Mouse (Mus musculus) erythroid progenitor cell, adult 5-6 weeks (primary cell): ENCODE measurements around the gene Evx2. TPM values are rescaled to one million over a fixed set of nuclear protein-coding genes. Genes with fewer than 3 reads are reported as not detected.

Source experiments
- ATAC-seq: replicated peaks from 2 replicates; pipeline ENCODE4 v1.8.0; 2016; ENCODE audit warnings: moderate number of reproducible peaks, mild to moderate bottlenecking, moderate TSS enrichment, inconsistent platforms; ENCODE audit not compliant: poor library complexity, low FRiP score, severe bottlenecking
- total RNA-seq, 2 experiments: library from RNA; stranded (forward) in 1 of 2; stranded (reverse) in 1 of 2; fragments of 150-400 nt in 1 of 2; fragments of 186-747, 209-891 nt in 1 of 2; gene quantifications; 2 replicates each; pipeline versions ENCODE4 v1.2.3 to v1.2.4; 2015 to 2017; ENCODE audit warnings: low replicate concordance in 2 of 2

The Evx2 gene
- total RNA-seq, 2 experiments from 2014 or later: not detected

DNA sequence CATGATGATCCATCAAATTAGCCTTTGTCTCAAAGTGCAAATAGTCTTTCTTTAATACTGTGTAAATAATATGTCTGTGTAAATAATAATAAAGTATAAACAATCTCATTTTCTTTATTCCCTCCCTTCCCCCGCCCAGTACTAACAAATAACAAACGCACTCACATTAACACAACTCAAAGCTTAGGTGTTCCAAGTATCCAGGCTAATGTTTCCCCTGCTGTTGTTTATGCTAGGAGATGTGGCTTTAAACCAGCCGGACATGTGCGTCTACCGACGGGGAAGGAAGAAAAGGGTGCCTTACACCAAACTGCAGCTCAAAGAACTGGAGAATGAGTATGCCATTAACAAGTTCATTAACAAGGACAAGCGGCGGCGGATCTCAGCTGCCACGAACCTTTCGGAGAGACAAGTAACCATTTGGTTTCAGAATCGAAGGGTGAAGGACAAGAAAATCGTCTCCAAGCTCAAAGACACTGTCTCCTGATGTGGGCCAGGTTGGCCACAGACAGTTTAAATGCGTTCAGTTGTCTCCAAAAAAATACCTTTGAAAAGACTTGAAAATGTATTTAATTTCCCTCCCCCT, 10.4 kb upstream of the Evx2 start:
- no peak for ATAC-seq

DNA sequence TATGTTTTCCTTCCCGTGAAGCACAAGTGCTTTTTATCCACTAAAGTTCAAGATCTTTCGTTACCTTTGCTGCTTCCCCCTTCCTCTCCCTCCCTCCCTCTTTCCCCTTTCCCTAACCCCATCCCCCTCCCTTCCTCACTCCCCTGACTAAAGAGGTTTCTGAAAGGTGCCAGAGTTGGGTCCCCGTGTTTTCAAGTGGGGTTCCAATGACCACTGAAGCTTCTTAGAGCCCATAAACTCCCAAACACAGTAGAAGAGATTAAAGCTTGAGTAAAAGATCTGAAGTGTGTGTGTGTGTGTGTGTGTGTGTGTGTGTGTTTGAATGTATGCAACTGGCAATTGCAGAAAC, 9.8 kb upstream of the Evx2 start:
- no peak for ATAC-seq

DNA sequence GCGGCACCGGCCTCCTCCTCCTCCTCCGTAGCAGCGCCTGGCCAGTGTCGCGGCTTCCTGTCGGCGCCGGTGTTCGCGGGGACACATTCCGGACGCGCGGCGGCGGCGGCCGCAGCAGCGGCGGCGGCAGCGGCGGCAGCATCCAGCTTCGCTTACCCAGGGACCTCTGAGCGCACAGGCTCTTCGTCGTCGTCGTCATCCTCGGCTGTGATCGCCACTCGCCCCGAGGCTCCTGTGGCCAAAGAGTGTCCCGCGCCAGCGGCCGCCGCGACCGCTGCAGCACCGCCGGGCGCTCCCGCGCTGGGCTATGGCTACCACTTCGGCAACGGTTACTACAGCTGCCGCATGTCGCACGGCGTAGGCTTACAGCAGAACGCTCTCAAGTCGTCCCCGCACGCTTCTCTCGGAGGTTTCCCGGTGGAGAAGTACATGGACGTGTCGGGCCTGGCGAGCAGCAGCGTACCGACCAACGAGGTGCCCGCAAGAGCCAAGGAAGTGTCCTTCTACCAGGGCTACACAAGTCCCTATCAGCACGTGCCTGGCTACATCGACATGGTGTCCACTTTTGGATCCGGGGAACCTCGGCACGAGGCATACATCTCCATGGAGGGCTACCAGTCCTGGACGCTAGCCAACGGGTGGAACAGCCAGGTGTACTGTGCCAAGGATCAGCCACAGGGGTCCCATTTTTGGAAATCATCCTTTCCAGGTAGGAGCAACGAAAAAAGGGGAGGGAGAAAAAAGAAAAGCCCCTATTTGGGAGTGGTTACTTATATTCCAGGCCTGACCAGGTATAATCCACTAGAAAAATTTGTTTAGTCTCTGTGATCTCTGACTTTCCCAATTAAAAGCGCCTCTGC, 9.2 kb upstream of the Evx2 start:
- ATAC-seq: no peak

DNA sequence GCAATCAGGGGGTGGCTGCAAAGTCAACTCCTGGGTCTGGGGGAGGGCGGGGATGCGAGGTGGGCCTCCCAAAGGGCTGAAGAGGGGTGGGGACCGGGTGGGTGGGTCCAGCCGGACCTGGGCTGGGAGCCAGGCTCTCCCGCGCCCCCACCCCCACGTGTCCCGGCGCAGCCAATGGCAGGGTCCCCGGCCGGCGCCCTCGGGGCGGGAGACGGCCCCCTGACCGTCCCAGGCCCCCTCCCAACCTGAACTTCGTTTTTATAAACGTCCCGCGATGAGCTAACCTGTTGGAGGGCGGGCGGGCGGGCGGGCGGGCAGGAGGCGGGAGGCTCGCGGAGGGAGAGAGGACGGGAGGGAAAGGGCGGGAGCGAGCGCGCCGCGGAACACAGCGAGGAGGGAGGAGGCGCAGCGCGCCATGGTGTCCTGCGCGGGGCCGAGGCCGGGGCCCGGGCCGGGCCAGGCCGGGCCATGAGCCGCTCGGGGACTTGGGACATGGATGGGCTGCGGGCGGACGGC, 8.5 kb upstream of the Evx2 start, which contains the start of gene Hoxd13:
Gene Hoxd13, plus strand, starts transcription at position 469 of the 516 bp plus-strand sequence.
- ATAC-seq: no peak

DNA sequence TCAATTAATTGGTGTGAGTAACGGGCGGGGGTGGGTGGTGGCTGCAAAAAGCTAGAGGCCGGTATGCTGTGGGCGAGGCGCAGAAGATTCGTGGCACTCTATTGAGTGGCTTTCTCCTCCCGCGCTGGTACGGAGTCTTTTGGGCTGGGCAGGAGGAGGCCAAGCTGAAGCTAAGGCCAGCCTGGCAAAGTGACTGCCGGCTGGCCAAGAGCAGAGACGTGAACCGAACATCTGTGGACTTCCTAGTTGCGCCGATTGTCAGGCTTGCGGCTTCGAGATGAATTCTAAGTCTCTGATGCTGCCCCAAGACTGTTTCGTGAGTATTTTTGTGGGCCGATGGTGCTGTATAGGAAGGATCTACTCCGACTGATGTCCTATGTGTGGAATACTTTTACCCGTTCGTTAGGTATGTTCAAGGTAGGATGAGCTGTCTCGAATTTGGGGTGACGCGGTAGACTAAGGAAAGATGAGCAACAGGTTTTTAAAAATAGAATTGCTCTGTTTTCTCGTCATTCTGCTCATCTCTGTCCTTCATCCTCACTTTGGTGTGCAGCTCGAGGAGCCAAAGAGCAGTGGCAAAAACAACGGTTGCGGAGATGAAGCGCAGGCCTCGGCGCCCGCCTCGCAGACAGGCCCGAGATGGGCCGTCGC, 8.0 kb upstream of the Evx2 start:
- no peak for ATAC-seq

DNA sequence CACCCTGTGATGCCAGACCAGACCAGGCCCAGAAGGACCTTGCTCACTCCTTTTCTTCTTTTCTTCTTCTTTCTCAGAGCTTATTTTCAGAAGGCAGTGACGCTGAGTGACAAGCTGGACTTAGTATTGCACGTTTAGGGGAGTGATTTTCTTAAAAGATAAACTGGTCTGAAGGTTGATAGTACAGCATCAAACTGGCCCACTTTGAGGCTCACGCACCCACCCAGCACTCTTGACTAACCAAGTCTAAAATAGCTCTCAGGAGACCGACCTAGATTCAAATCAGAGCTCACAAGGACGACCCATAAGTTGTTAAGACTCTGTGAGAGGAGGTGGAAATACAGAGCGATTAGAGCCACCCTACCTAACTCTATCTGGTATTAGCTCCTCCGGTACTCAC, 7.1 kb upstream of the Evx2 start:
- ATAC-seq: no peak

DNA sequence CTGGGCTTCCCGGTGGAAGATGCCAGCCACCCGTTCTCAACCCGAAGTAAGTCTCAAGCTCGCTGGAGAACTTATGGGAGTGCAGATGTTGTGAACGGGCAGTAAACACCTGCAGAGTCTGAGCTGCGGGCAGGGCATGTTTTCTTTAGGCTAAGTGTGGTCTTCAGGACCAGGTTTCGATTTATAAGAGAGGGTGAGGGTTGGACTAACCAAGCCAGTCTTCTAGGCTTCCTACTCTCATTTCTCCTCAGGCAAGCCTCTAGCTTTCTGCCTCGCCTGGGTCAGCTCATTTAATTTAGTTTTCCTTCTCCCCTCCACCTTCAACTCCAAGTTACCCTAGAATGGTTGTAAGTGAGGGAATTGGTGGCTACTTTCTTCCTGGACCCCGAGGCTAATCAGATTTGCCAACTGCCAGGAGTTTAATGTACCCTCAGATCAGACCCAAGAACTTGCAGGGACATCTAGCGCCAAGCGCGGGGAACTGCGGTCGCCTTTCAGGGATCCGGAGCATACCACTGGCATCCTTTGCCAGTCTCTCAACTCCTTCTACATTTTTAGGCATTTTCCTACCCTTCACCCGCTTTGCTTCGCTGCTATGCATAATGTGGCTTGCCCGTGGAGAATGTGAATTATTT, 4.1 kb upstream of the Evx2 start:
- no peak for ATAC-seq

DNA sequence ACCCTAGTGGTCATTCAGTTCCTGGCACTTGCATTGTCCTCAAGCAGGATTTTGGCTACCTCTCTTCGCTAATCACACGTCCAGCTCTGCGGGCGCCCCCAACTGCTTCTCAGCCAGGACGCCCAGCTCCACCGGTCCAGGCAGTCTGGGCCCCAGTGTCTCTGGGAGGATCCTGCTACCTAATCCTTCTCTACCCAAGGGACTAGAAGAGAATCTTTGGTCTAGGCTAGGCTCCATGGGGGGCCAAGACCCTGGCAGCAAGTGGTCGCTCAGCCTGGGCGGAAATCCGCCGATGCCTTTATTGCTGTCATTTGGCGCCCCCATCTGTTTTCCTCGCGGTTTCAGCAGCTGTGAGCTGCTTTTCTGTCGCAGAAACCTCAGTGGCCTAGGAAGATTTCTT, 2.3 kb upstream of the Evx2 start:
- no peak for ATAC-seq

DNA sequence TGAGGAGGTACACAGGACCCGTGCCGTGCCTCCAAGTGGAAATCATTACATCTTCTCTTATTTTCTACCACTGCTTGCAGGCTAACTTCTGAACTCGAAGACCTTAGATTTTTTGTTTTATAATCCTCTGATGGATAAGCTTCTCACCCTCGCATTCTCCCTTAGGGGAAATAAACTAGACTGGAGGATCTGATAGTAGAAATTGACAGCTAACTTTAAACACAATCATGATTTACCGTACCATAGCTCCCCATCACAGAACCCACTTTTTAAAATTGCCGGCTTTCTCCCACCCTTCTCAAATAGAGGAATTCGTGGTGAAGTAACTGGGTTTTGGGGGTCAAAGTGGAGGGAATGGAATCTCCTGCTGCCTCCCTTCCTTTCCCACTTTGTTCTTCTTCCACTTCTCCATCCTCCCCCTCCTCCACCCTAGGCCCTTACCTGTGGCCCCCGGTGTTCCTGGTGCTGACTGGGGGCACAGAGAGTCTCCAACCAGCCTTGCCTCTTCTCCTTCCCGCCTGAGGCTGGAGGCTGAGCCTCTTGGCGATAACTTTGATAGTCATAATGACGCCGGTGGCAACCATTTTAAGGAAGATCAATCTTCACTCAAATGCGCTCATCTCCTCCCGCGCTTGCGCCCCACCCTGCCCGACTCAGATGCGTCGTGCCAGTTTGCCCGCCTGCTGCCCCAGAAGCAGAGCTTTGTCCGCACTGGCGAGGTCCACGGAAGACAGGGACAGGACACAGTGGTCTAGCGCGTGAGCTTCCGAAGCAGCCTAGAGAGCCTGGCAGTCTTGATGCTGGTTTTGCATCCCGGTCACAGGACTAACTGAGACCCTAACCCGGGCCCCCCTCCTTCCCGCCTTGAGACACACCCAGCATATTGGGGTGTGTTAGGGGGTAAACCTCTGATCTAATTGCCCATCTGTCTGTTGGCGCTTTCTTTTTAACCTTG, 1.3 kb upstream of the Evx2 start:
- no peak for ATAC-seq

DNA sequence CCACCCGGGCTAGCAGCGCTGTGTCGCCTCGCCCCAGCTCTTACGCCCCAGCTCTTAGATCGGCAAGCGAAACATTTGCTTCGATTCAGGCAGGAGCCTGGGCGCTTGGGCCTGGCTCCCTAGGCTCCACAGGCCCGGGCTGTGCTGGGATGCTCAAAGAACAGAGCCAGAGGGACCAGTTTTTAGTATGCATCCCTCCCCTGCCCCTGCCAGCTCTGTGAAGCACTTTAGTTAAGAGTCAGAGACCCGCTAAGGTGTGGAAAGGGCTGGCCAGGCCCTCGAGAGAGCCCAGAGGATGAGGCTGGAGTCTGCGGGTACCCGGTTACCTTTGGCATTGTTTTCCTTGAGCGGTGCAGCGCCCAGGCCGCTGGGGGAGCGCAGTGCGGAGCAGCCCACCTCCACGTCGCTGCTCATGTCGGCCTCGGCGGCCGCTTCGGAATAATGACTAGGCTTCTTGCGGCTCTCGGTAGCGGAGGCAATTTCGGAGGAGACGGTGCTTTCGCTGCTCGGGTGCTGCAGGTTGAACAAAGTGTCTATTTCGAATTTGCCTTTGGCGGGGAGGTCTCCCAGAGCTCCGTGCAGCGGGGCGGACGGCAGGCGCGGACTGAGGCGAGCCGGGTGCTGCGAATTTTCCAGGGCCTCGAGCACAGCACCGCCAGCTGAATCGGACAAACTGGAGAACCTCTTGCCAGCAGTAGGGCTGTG, 538 bp downstream of the Evx2 start:
- no peak for ATAC-seq

DNA sequence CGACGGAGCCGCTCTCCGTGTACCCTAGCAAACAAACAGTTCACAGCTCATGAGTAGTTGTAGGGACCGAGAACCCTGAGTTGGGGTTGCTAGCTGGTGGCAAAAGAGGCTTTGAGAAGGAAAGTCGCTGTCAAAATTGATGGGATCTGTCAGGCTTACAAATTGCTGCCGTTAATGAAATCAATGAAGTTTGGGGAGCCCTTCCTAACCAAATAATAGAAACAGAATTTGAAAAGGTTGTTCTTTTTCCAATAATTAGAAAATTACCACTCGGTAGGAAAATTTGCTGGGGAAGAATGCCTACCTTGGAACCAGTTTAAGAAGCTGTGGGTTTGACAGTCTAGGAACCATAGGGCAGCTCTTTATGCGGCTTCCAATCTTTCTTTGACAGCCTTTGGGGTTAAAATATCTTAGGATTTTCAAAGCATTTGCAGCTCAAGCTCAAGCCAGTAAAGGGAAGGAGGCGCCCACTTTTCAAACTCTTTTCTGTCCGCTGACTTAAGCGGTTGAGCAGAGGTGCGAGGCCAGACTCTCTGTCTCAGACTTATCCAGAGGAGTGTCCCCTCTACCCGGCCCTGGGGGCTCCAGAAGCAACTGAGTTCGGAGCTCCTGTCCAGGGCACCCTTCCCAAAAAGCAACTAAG, 1.2 kb downstream of the Evx2 start:
- no peak for ATAC-seq

DNA sequence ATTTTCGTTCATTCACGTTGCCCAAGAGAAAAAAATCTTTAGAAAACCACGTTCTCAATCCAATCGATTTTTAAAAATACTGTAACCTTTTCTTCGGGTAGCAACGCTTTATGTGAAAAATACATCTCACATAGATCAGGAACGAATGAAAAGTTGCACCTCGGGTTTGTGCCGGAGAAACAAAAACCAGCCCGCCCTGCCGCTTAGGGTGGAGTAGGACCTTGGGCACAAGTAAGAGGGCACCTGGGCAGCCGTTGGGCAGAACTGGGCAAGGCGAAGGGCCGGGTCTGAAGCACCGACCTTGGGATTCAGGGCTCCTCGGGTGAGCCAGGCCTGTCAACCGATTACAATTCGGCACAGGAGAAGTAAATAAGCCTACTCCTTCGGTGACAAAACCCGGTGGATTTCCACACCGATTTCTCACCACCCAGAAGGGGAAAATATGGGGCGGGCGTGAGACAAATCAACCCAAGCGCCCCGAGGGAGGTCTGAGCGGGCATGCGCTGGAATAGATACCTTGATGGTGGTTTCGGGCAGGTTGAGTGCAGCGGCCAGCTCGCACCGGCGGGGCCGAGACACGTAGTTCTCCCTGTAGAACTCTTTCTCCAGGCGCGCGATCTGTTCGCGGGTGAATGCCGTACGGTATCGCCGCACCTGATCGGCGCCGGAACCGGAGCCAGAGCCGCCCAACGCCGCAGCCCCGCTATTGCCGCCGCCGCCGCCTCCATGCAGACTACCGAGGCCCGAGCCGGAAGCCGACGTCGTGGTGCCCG, 1.9 kb downstream of the Evx2 start:
- no peak for ATAC-seq

DNA sequence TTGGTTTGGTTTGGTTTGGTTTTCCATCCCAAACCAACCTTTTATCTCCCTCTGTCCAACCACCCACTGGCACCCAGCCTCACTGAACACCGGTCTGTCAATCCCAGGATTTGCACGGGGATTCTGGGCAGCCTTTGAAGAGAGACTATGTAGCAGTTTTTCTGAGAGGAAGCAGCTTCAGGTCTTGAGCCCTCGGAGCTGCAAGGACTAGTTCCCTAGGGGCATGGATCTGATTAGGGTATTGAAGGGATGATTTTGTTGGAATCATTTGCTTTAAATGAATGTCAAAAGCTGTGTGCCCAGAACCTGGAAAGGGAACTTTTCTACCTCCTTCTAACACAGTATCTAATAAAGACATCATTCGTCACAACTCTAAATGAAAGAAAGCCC, 2.7 kb downstream of the Evx2 start:
- no peak for ATAC-seq

DNA sequence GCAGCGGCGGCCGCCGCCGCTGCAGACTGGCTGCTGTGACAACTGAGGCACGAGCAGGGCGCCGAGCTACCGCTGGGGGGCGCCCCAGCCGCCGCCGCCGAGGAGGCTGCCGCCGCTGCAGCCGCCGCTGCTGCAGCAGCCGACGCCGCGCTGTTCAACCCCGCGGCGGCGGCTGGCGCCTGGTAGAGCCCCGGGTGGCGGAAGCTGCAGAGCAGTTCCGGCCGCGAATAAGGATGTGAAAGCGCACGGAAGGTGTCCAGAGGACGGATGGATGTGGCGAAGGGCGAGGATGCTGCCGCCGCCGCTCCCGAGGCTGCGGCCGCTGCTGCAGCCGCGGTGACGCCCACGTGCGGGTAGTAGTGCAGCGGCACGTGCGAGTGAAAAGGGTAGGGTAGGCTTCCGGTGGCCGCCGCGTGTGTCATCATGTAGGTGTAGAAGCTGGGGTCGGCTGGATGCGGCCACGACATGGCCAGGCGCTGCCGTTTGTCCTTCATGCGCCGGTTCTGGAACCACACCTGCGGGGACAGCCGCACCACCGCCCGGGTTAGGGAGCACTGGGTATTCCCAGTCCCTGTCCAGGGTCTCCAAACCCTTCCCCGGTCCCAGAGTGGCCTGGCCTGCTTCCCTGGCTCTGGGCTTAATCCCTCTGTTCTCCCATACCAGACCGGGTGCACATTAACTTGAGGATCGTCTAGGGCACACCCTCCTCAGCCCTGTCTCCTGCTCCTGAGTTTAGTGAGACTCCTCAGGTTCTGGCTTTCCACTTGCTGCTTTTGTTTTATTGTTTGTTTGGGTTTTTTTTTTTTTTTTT, 3.3 kb downstream of the Evx2 start:
- no peak for ATAC-seq

DNA sequence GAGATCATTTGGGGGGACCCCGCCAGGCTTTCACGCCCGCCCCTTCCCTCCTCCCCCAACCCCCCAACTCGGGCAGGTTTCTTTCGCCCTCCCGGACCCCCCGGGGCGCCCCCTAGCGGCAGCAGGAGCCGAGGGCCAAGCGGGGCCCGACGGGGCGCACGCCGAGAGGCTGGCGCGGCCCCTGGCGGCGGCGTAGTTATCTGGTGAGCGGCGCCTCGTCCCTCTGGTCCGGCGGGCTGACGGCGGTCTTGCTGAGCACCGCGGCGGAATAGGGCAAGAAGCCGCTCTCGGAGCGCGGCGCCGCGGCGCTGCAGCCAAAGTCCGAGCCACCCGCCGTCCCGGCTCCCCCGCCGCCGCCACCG, 4.0 kb downstream of the Evx2 start:
- ATAC-seq: no peak

DNA sequence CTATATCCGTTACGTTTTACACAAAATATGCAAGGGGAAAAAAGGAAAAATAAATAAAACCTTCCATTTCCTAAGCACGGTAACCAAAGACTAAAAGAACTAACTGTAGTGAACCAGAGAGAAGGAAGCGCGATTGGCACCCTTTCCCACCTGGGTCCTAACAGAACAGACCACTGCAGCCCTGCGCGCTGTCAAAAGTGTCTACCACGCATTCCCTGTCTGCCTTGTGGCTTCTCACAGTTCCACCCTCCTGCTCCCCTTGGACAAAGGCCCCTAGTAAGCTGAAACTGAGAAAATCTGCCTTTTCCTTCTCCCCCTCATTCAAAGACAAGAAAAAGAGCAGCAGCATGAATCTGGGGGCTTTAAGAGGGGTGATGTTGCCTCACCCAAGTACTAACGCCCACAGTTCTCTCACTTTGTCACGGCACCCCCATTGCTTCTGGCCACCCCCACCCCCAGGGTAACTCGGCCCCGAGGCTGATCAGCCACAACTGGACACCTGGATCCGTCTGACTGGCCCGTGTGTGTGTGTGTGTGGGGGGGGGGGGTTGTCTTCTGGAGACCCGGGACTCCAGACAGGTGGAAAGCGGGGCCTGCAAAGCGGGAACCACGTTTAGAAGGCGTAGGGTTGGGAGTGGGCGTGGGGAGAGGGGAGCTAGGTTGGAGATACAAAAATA, 4.5 kb downstream of the Evx2 start:
- no peak for ATAC-seq
